Mouse (Mus musculus) gonadal fat pad, adult 2 months (tissue): Measurements from ENCODE around the gene Fuz. TPM values are rescaled to one million over a fixed set of nuclear protein-coding genes. Genes with fewer than 3 reads are reported as not detected.

ENCODE experiments used
- DNase-seq: peaks from one replicate; pipeline ENCODE4 v3.0.0-alpha.2; 2012; ENCODE audit warnings: low read depth
- polyA plus RNA-seq: library from polyadenylated mRNA; depleted of rRNA; stranded (reverse); fragments of >200 nt; gene quantifications from 2 replicates; pipeline ENCODE4 v1.2.3, GENCODE M21; 2012; rRNA removed

Fuz gene
- polyA plus RNA-seq, 1 experiment = 34.5 TPM

GRCm38 (mm10) chr7:44929204-44930151 is 33.6 kb downstream of the Fuz start, which contains the start of gene Ap2a1:
Gene Ap2a1, minus strand, starts transcription at chr7:44929496.
- peak; percentile 97 for DNase-seq

- DNase-seq = no peak
Measured at GRCm38 (mm10) chr7:44938680-44939079, 42.8 kb downstream of the Fuz start.

- DNase-seq = no peak
Measured at GRCm38 (mm10) chr7:44942904-44943303, 47.0 kb downstream of the Fuz start, which contains the start of gene Tsks. Gene Tsks, plus strand, starts transcription at chr7:44943204.

- no peak for DNase-seq
Measured at GRCm38 (mm10) chr7:44949922-44950321, 54.0 kb downstream of the Fuz start.

GRCm38 (mm10) chr7:44951960-44952359 is 56.1 kb downstream of the Fuz start:
- no peak for DNase-seq

Other genes starting within 250 kb of the Fuz start
- 5.7 and 6.2 TPM in 2 replicates for gene Myh14, start 225.2 kb upstream of the Fuz start, polyA plus RNA-seq
- gene Izumo2, start 187.3 kb upstream of the Fuz start, polyA plus RNA-seq = 0.28 and 0.67 TPM in 2 replicates
- gene Vrk3, start 147.7 kb upstream of the Fuz start, polyA plus RNA-seq = 40.0 and 40.6 TPM in 2 replicates
- gene Zfp473, start 145.0 kb upstream of the Fuz start, polyA plus RNA-seq = 0.12 and 0.14 TPM in 2 replicates
- gene Nup62, start 80.0 kb upstream of the Fuz start, polyA plus RNA-seq = 36.7 and 40.5 TPM in 2 replicates
- 2.1 and 2.7 TPM in 2 replicates for gene Il4i1, start 79.7 kb upstream of the Fuz start, polyA plus RNA-seq
- gene Atf5, start 79.4 kb upstream of the Fuz start, polyA plus RNA-seq = 139 and 143 TPM in 2 replicates
- 72.9 and 107 TPM in 2 replicates for gene Akt1s1, start 47.1 kb upstream of the Fuz start, polyA plus RNA-seq
- gene Tbc1d17, start 47.0 kb upstream of the Fuz start, polyA plus RNA-seq = 90.6 and 94.6 TPM in 2 replicates
- 43.4 and 50.8 TPM in 2 replicates for gene Pnkp, start 38.9 kb upstream of the Fuz start, polyA plus RNA-seq
- gene Ptov1, start 26.3 kb upstream of the Fuz start, polyA plus RNA-seq = 243 and 279 TPM in 2 replicates
- 95.2 and 106 TPM in 2 replicates for gene Med25, start 3.4 kb upstream of the Fuz start, polyA plus RNA-seq
- gene Ap2a1, start 33.4 kb downstream of the Fuz start, polyA plus RNA-seq = 88.2 and 99.1 TPM in 2 replicates
- 3.5 and 4.7 TPM in 2 replicates for gene Tsks, start 47.1 kb downstream of the Fuz start, polyA plus RNA-seq
- 17.1 and 17.9 TPM in 2 replicates for gene Cpt1c, start 78.8 kb downstream of the Fuz start, polyA plus RNA-seq
- gene Prmt1, start 90.5 kb downstream of the Fuz start, polyA plus RNA-seq = 211 and 218 TPM in 2 replicates
- 87.1 and 89.9 TPM in 2 replicates for gene Irf3, start 101.6 kb downstream of the Fuz start, polyA plus RNA-seq
- 20.3 and 22.0 TPM in 2 replicates for gene Bcl2l12, start 102.6 kb downstream of the Fuz start, polyA plus RNA-seq
- gene Scaf1, start 120.3 kb downstream of the Fuz start, polyA plus RNA-seq = 48.9 and 60.3 TPM in 2 replicates
- gene Rras, start 121.9 kb downstream of the Fuz start, polyA plus RNA-seq = 221 and 291 TPM in 2 replicates
- 5.7 and 10.5 TPM in 2 replicates for gene Prr12, start 156.8 kb downstream of the Fuz start, polyA plus RNA-seq
- gene Nosip, start 166.3 kb downstream of the Fuz start, polyA plus RNA-seq = 71.4 and 78.1 TPM in 2 replicates
- 55.7 and 72.5 TPM in 2 replicates for gene Prrg2, start 166.6 kb downstream of the Fuz start, polyA plus RNA-seq
- gene Rcn3, start 196.1 kb downstream of the Fuz start, polyA plus RNA-seq = 112 and 116 TPM in 2 replicates
- gene Fcgrt, start 207.8 kb downstream of the Fuz start, polyA plus RNA-seq = 152 and 158 TPM in 2 replicates
- gene Rps11, start 228.4 kb downstream of the Fuz start, polyA plus RNA-seq = 218 and 429 TPM in 2 replicates
- 2,573 and 2,702 TPM in 2 replicates for gene Rpl13a, start 232.7 kb downstream of the Fuz start, polyA plus RNA-seq
- gene Gm45713, start 240.2 kb downstream of the Fuz start, polyA plus RNA-seq = 3.6 and 5.6 TPM in 2 replicates
- gene Flt3l, start 240.4 kb downstream of the Fuz start, polyA plus RNA-seq = 37.2 and 42.7 TPM in 2 replicates